Mouse (Mus musculus) myocyte (in vitro differentiated cells): Measurements from ENCODE around the gene Tmem107. TPM values are rescaled to one million over a fixed set of nuclear protein-coding genes. Genes with fewer than 3 reads are reported as not detected.

Source experiments
- H3K27me3 ChIP-seq: one replicate; pipeline ENCODE4 v1.6.1; 2011; ENCODE audit not compliant: control insufficient read depth, insufficient read depth, insufficient read length
- H3K36me3 ChIP-seq: one replicate; pipeline ENCODE4 v1.6.1; 2011; ENCODE audit not compliant: control insufficient read depth, insufficient read depth
- H3K4me2 ChIP-seq: one replicate; pipeline ENCODE4 v1.6.1; 2011; ENCODE audit warnings: low read depth, control low read depth
- H3K4me3 ChIP-seq: one replicate; pipeline ENCODE4 v1.5.1; 2011; ENCODE audit warnings: mild to moderate bottlenecking, control low read depth, moderate library complexity
- H3K79me2 ChIP-seq: one replicate; pipeline ENCODE4 v1.6.1; 2011; ENCODE audit not compliant: control insufficient read depth, insufficient read depth
- H3ac ChIP-seq: one replicate; pipeline ENCODE4 v1.6.1; 2011; ENCODE audit not compliant: control insufficient read depth, insufficient read length
- CEBPB ChIP-seq: IDR thresholded peaks from 2 replicates; pipeline ENCODE4 v1.6.1; 2011; ENCODE audit warnings: mild to moderate bottlenecking, moderate library complexity; ENCODE audit not compliant: poor library complexity, insufficient read depth, severe bottlenecking
- E2F4 ChIP-seq: IDR thresholded peaks from one replicate; pipeline ENCODE4 v1.6.1; 2011; ENCODE audit warnings: mild to moderate bottlenecking, control low read depth, moderate library complexity; ENCODE audit not compliant: insufficient read depth
- MAX ChIP-seq: IDR thresholded peaks from one replicate; pipeline ENCODE4 v1.6.1; 2011; ENCODE audit warnings: low read depth, mild to moderate bottlenecking, control low read depth
- MYOD1 ChIP-seq, 3 experiments: IDR thresholded peaks; one replicate each; pipeline ENCODE4 v1.6.1; 2011; ENCODE audit warnings: control low read depth in 2 of 3, low read depth in 2 of 3, mild to moderate bottlenecking in 2 of 3, moderate library complexity in 1 of 3; ENCODE audit not compliant: insufficient read length in 2 of 3, control insufficient read depth in 1 of 3
- MYOG ChIP-seq, 3 experiments: IDR thresholded peaks; one replicate each; pipeline ENCODE4 v1.6.1; 2011; ENCODE audit warnings: control low read depth in 2 of 3, low read depth in 2 of 3, mild to moderate bottlenecking in 2 of 3; ENCODE audit not compliant: insufficient read length in 2 of 3, control insufficient read depth in 1 of 3, insufficient read depth in 1 of 3
- POLR2A ChIP-seq: IDR thresholded peaks from one replicate; pipeline ENCODE4 v1.6.1; 2011; ENCODE audit warnings: low read depth, mild to moderate bottlenecking, control low read depth, moderate library complexity; ENCODE audit not compliant: insufficient read length
- POLR2AphosphoS2 ChIP-seq: IDR thresholded peaks from one replicate; pipeline ENCODE4 v1.6.1; 2011; ENCODE audit warnings: low read depth, control low read depth; ENCODE audit not compliant: insufficient read length
- REST ChIP-seq: IDR thresholded peaks from one replicate; pipeline ENCODE4 v1.6.1; 2011; ENCODE audit warnings: mild to moderate bottlenecking, control low read depth, moderate library complexity; ENCODE audit not compliant: insufficient read depth, insufficient read length
- SRF ChIP-seq: IDR thresholded peaks from one replicate; pipeline ENCODE4 v1.6.1; 2011; ENCODE audit warnings: low read depth; ENCODE audit not compliant: control insufficient read depth, insufficient read length
- TCF12 ChIP-seq: IDR thresholded peaks from one replicate; pipeline ENCODE4 v1.6.1; 2011; ENCODE audit warnings: mild to moderate bottlenecking, control low read depth; ENCODE audit not compliant: poor library complexity, insufficient read depth, severe bottlenecking
- TCF3 ChIP-seq: IDR thresholded peaks from one replicate; pipeline ENCODE4 v1.6.1; 2011; ENCODE audit warnings: low read depth, control low read depth; ENCODE audit not compliant: insufficient read length
- USF1 ChIP-seq: IDR thresholded peaks from one replicate; pipeline ENCODE4 v1.6.1; 2011; ENCODE audit warnings: low read depth, mild to moderate bottlenecking, control low read depth, moderate library complexity
- polyA plus RNA-seq: library from polyadenylated mRNA; unstranded; fragments of >200 nt; fragmentation: generic; extraction: Trizol; gene quantifications from one replicate; pipeline ENCODE4 v1.2.1, GENCODE M21; 2012; ENCODE audit warnings: missing spikeins

The Tmem107 gene
- polyA plus RNA-seq, 1 experiment = 29.5 TPM

- TF ChIP-seq USF1 (no peak), REST (no peak), MYOD1 (IDR thresholded peaks at IDR 0.05; ENCODE audit: control insufficient read depth in 1 of 3, insufficient read length in 2 of 3, low read depth in 2 of 3) (no peak), POLR2A (peak; percentile 62), E2F4 (peak; percentile 98), POLR2AphosphoS2 (peak; percentile 80)
- Histone ChIP-seq H3K4me3 (peak within 1 kb of the TSS; percentile 90), H3K4me2 (peak within 1 kb of the TSS; percentile 81), H3ac (peak within 1 kb of the TSS; percentile 35), H3K27me3 (no peaks in the 10 kb centered on the region), H3K79me2 (peaks cover 50% of the 10 kb centered on the region), H3K36me3 (no peaks in the 10 kb centered on the region)
Measured at GRCm38 (mm10) chr11:69045531-69046394, 24.8 kb upstream of the Tmem107 start, which contains the start of gene Aurkb. Aurkb (plus strand) TSS chr11:69045647.

- no peaks in the 10 kb centered on the region for H3K27me3 ChIP-seq
- TF ChIP-seq E2F4 (no peak), POLR2AphosphoS2 (peak; percentile 32)
- peaks cover 50% of the 10 kb centered on the region for H3K79me2 ChIP-seq
- no peak overlapping the region for H3ac ChIP-seq
- H3K36me3 ChIP-seq = no peaks in the 10 kb centered on the region
- peak overlapping the region; percentile 90 for H3K4me3 ChIP-seq
- peak overlapping the region; percentile 81 for H3K4me2 ChIP-seq
Measured at GRCm38 (mm10) chr11:69046395-69046774, 24.2 kb upstream of the Tmem107 start.

DNA sequence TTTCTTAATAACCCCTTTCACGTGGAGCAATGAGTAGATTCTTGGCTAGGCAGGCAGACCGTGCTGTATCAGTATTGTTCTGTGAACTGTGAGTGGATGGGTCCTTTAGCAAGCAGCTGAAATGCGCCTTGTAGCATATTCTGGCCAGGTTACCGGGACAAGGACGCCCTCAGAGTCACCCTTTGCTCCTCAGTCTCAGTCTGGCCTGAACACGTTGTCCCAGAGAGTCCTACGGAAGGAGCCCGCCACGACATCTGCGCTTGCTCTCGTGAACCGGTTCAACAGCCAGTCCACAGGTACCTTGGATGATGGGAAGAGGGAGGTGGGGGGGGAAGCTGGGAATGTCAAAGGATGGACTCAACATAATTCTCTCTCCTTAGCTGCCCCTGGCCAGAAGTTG is 23.0 kb upstream of the Tmem107 start:
- Histone ChIP-seq H3K4me2 (no peak overlapping the region), H3K4me3 (no peak overlapping the region), H3ac (no peak overlapping the region), H3K27me3 (no peaks in the 10 kb centered on the region), H3K36me3 (no peaks in the 10 kb centered on the region), H3K79me2 (peaks cover 50% of the 10 kb centered on the region)
- TF ChIP-seq SRF (no peak), POLR2A (no peak), USF1 (no peak), MYOG (IDR thresholded peaks at IDR 0.05; ENCODE audit: control insufficient read depth in 1 of 3, insufficient read depth in 1 of 3, insufficient read length in 2 of 3, low read depth in 2 of 3) (no peak), POLR2AphosphoS2 (no peak), REST (no peak), TCF3 (no peak), MAX (no peak), MYOD1 (IDR thresholded peaks at IDR 0.05; ENCODE audit: control insufficient read depth in 1 of 3, insufficient read length in 2 of 3, low read depth in 2 of 3) (no peak)

DNA sequence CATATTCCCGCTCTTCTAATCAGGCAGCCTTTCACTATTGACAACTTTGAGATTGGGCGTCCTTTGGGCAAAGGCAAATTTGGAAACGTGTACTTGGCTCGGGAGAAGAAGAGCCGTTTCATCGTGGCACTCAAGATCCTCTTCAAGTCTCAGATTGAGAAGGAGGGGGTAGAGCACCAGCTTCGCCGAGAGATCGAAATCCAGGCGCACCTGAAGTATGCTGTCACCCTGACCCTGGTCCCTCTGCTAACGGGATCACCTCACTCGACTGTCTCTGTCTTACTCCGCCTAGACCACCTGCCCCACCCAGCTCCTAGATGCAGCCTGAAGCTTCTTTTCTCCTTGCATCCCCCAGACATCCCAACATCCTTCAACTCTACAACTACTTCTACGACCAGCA is 22.5 kb upstream of the Tmem107 start:
- H3K27me3 ChIP-seq = no peaks in the 10 kb centered on the region
- H3K4me2 ChIP-seq = no peak overlapping the region
- H3K79me2 ChIP-seq = peaks cover 50% of the 10 kb centered on the region
- no peak for TF ChIP-seq TCF3
- TF ChIP-seq E2F4 = no peak
- no peak for TF ChIP-seq MYOG (IDR thresholded peaks at IDR 0.05; ENCODE audit: control insufficient read depth in 1 of 3, insufficient read depth in 1 of 3, insufficient read length in 2 of 3, low read depth in 2 of 3)
- TF ChIP-seq REST = no peak
- TF ChIP-seq USF1 = no peak
- TF ChIP-seq POLR2A = no peak
- TF ChIP-seq MYOD1 (IDR thresholded peaks at IDR 0.05; ENCODE audit: control insufficient read depth in 1 of 3, insufficient read length in 2 of 3, low read depth in 2 of 3) = no peak
- TF ChIP-seq SRF = no peak
- no peak for TF ChIP-seq MAX
- no peak for TF ChIP-seq POLR2AphosphoS2
- no peak for TF ChIP-seq CEBPB
- TF ChIP-seq TCF12 = no peak
- H3ac ChIP-seq = no peak overlapping the region
- H3K36me3 ChIP-seq = no peaks in the 10 kb centered on the region
- no peak overlapping the region for H3K4me3 ChIP-seq

DNA sequence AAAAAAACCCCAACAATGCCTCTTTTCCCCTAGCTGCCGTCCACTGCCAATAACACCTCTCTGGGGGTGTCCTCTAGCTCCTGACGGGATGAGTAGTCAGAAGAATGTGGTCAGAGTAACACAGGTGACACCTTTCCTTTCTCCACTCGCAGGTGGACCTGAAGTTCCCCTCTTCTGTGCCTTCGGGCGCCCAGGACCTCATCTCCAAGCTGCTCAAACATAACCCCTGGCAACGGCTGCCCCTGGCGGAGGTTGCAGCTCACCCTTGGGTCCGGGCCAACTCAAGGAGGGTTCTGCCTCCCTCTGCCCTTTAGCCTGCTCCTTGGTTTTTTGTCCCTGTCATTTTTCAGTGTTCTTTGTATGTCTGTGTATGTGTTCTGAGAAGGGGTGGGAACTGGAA is 19.9 kb upstream of the Tmem107 start:
- no peaks in the 10 kb centered on the region for H3K27me3 ChIP-seq
- no peaks in the 10 kb centered on the region for H3K36me3 ChIP-seq
- H3K79me2 ChIP-seq = peaks cover 50% of the 10 kb centered on the region
- TF ChIP-seq CEBPB = no peak
- TF ChIP-seq POLR2AphosphoS2 = no peak
- no peak for TF ChIP-seq TCF12
- TF ChIP-seq REST = no peak
- TF ChIP-seq TCF3 = no peak
- no peak for TF ChIP-seq MAX
- no peak for TF ChIP-seq SRF
- TF ChIP-seq USF1 = no peak
- TF ChIP-seq MYOG (IDR thresholded peaks at IDR 0.05; ENCODE audit: control insufficient read depth in 1 of 3, insufficient read depth in 1 of 3, insufficient read length in 2 of 3, low read depth in 2 of 3) = no peak
- no peak for TF ChIP-seq MYOD1 (IDR thresholded peaks at IDR 0.05; ENCODE audit: control insufficient read depth in 1 of 3, insufficient read length in 2 of 3, low read depth in 2 of 3)
- TF ChIP-seq E2F4 = no peak
- TF ChIP-seq POLR2A = no peak
- no peak overlapping the region for H3K4me2 ChIP-seq
- H3ac ChIP-seq = no peak overlapping the region
- H3K4me3 ChIP-seq = no peak overlapping the region
